Mouse (Mus musculus) kidney, embryonic 14.5 days (tissue): ENCODE measurements around the gene Tcp1. TPM values are rescaled to one million over a fixed set of nuclear protein-coding genes. Genes with fewer than 3 reads are reported as not detected.

Experiments used
- ATAC-seq: fragments of 200-750 bp; cut with Nextera tagmentation; 2 replicates; pipeline ENCODE4 v1.8.0; 2017; ENCODE audit warnings: moderate number of reproducible peaks, mild to moderate bottlenecking, moderate TSS enrichment, moderate library complexity; ENCODE audit not compliant: low FRiP score, low TSS enrichment
- H3K27ac ChIP-seq: fragments of 300-500 bp; sonication (generic); 2 replicates; pipeline ENCODE4 v1.5.1; 2014; ENCODE audit warnings: low read depth, mild to moderate bottlenecking, low read length, moderate library complexity, mixed read lengths
- H3K27me3 ChIP-seq: fragments of 300-500 bp; sonication (generic); 2 replicates; pipeline ENCODE4 v1.6.1; 2014; ENCODE audit warnings: mild to moderate bottlenecking, low read length; ENCODE audit not compliant: control insufficient read depth, insufficient read depth
- H3K36me3 ChIP-seq: fragments of 300-500 bp; sonication (generic); 2 replicates; pipeline ENCODE4 v1.6.1; 2014; ENCODE audit warnings: low read length, mixed read lengths; ENCODE audit not compliant: control insufficient read depth, insufficient read depth
- H3K4me1 ChIP-seq: fragments of 300-500 bp; sonication (generic); 2 replicates; pipeline ENCODE4 v1.6.1; 2014; ENCODE audit warnings: low read length, mixed read lengths; ENCODE audit not compliant: control insufficient read depth, insufficient read depth
- H3K4me2 ChIP-seq: fragments of 300-500 bp; sonication (generic); replicated peaks from 2 replicates; pipeline ENCODE4 v1.6.1; 2014; ENCODE audit warnings: low read depth, mild to moderate bottlenecking, low read length
- H3K4me3 ChIP-seq: fragments of 300-500 bp; sonication (generic); 2 replicates; pipeline ENCODE4 v1.5.1; 2014; ENCODE audit warnings: mild to moderate bottlenecking, low read length
- H3K9ac ChIP-seq: fragments of 300-500 bp; sonication (generic); 2 replicates; pipeline ENCODE4 v1.6.1; 2014; ENCODE audit warnings: low read depth, mild to moderate bottlenecking, low read length, moderate library complexity
- H3K9me3 ChIP-seq: fragments of 300-500 bp; sonication (generic); 2 replicates; pipeline ENCODE4 v1.6.1; 2016; ENCODE audit warnings: low read length; ENCODE audit not compliant: control insufficient read depth
- WGBS: fragments of 180-500 bp; shearing (Covaris S2); extraction: QIAGEN DNeasy Blood & Tissue Kit; methylation state at CpG from one replicate; pipeline ENCODE4 v1.1.7; 2014; 5-methylcytosine and 5-hydroxymethylcytosine counted together
- polyA plus RNA-seq: library from polyadenylated mRNA; unstranded; fragments of >200 nt; fragmentation: Nextera tagmentation; extraction: Ambion mirVana; gene quantifications from 2 replicates; pipeline ENCODE4 v1.2.1, GENCODE M21; 2014

Tcp1 gene
- 407 and 495 TPM in 2 replicates for polyA plus RNA-seq

DNA sequence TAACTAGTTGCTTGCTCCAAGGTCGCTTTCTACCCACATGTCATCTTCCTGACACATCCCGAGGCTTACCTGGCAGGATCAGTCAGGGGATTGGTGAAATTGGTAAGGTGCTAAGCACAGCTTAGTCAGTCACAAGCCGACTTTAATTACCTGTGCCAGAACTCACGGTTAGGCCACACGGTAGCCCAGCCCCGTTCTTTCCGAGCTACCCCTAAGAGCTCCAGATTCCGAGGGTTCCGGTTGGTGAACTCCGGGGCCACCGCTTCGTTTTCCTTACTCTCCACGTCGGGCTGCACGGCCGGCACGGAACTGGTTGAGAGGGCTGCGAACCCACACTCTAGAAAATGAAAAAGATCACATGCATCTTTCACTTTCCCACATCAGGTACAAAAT is at the start of gene Tcp1:
Tcp1 (plus strand) TSS at position 214 of the 393 bp plus-strand sequence.
- Histone ChIP-seq H3K4me1 (peaks cover 5% of the 10 kb centered on the region; the same call in 1 of the 2 replicates), H3K9ac (peak within 1 kb of the TSS; percentile 99), H3K4me2 (peak within 1 kb of the TSS; percentile 79), H3K9me3 (no peaks in the 10 kb centered on the region), H3K4me3 (peak within 1 kb of the TSS; percentile 95), H3K27ac (peak within 1 kb of the TSS; percentile 94), H3K36me3 (peaks cover 57% of the 10 kb centered on the region), H3K27me3 (no peaks in the 10 kb centered on the region)
- ATAC-seq: peak; percentile 13
- under 1% methylated on average over 18 of the region's 18 CpGs for WGBS

DNA sequence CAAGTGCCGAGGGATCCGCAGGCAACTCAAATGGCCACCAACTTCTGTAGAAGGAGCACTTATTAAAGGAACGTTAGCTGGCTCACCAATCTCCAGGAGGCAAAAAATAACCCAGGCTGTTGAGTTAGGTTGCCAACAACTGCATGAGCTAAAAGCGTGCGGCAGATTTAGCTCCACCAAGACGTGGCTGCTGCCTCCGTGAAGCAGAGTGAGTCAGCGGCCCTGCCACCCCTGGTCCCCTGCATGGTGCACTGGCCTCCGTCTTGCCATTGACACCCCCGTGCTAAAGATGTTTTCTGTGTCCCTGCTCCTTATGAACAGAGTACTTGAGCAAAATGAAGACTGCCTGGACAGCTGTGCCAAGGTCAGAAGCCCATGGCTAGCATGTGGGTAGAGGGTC is 48.6 kb upstream of the Tcp1 start:
- no peak overlapping the region for H3K4me2 ChIP-seq
- H3K36me3 ChIP-seq: no peaks in the 10 kb centered on the region
- no peaks in the 10 kb centered on the region for H3K27me3 ChIP-seq
- 89% methylated on average over 10 of the region's 10 CpGs for WGBS
- ATAC-seq: no peak
- no peak overlapping the region for H3K9ac ChIP-seq
- H3K9me3 ChIP-seq: no peaks in the 10 kb centered on the region
- H3K27ac ChIP-seq: no peak overlapping the region
- no peak overlapping the region for H3K4me3 ChIP-seq
- no peaks in the 10 kb centered on the region for H3K4me1 ChIP-seq

DNA sequence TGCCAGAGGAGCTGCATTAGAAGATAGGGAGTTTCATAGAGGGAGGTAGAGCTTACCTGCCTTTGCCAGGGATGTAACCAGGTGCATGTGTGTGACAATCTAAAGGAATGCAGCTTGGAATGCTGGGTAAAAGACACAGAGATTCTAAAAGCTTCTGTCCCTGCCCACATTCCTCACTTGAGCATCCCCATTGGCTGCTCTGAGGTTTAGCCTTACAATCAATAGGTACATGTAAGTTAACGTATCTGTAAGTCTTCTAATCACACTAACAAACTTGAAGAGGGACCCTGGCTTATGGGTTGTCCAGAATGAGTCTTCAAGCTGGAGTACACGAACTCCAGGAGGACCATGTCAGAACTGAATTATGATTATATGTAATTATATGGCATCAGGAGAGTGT is 47.5 kb upstream of the Tcp1 start, which contains the start of gene Mas1:
Mas1 (minus strand) TSS at position 101 of the 400 bp plus-strand sequence.
- WGBS: 57% methylated on average over 2 of the region's 2 CpGs
- Histone ChIP-seq H3K9me3 (no peaks in the 10 kb centered on the region), H3K27ac (no peak within 1 kb of the TSS), H3K4me1 (no peaks in the 10 kb centered on the region), H3K27me3 (no peaks in the 10 kb centered on the region), H3K9ac (no peak within 1 kb of the TSS), H3K4me3 (no peak within 1 kb of the TSS), H3K4me2 (no peak within 1 kb of the TSS), H3K36me3 (no peaks in the 10 kb centered on the region)
- no peak for ATAC-seq

DNA sequence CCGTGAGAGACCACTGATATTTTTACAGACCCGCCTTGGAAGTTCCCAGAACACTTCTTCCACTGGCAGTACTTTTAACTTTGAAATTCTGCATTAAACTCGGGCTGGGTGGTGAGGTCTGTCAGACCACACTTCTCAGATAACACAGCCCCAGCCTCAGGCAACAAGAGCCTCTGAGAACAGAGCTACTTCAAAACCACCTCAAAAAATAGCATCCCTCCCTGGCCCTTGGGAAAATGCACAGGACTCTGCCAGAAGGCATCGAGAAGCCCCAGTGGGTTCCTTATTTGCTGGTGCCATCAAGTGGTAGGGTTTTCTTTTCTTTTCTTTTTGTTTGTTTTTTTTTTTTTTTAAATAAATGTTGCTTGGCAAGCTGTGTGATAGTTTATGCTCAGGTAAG is 46.9 kb upstream of the Tcp1 start:
- H3K9me3 ChIP-seq: no peaks in the 10 kb centered on the region
- H3K36me3 ChIP-seq: no peaks in the 10 kb centered on the region
- H3K4me3 ChIP-seq: no peak overlapping the region
- no peak for ATAC-seq
- H3K4me2 ChIP-seq: no peak overlapping the region
- no peak overlapping the region for H3K27ac ChIP-seq
- H3K4me1 ChIP-seq: no peaks in the 10 kb centered on the region
- no peaks in the 10 kb centered on the region for H3K27me3 ChIP-seq
- WGBS: 27% methylated on average over 4 of the region's 4 CpGs
- H3K9ac ChIP-seq: no peak overlapping the region

DNA sequence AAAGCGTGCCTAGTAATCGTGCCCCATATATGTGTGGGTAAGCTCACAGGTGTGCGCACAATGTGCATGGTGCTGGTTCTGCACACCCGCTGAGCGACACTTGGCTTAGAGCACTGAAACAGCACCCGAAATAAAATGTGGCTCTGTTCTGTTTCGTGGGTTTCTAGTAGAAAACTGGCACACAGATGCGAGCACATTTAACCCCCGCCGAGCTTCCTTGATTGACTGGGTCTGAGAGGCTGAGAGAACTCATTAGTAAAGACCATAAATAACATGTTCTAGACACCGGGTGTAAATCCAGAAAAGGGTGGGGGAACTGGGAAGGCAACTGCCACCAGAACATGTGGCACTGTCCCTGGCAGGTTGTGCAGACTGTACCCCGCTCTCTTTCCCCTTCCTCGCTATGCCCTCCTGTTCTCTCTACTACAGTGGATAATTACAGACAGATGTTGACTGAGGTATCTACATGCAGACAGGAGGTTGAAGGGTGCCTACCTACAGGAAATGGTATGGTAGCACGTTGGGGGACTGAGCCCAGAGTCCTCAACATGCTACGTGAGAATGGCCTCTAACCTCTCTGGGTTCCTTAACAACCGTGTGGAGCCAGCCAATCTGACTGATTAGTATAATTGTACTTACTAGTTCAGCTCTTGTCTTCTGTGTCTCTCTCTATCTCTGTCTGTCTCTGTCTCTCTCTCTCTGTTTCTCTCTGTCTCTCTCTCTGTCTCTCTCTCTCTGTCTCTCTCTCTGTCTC is 43.0 kb upstream of the Tcp1 start:
- Histone ChIP-seq H3K27me3 (no peaks in the 10 kb centered on the region), H3K36me3 (no peaks in the 10 kb centered on the region), H3K4me3 (no peak overlapping the region), H3K4me2 (no peak overlapping the region), H3K9ac (no peak overlapping the region), H3K4me1 (no peaks in the 10 kb centered on the region), H3K9me3 (no peaks in the 10 kb centered on the region; the same call in 1 of the 2 replicates), H3K27ac (no peak overlapping the region)
- WGBS: 57% methylated on average over 16 of the region's 16 CpGs
- ATAC-seq: no peak

DNA sequence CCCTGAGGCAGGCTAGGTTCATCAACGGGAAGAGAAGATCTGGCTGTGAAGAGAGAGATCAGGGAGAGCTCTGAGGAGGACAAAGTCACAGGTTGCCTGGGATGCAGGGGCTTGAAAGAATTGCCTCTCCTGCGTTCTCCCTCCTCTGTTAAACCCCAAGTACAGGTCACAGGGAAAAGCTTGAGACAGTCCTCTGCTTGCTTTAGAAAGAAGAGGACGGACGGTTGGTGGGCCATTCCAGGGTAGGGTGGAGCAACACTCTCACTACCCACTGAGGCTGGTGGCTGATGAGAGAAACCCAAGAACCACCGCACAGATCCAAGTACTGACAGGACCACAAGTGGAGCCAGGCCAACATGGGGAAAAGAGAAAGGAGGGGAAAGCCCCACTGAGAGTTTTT is 39.8 kb upstream of the Tcp1 start, which contains the start of gene Mrgprh:
Mrgprh (plus strand) TSS at position 301 of the 400 bp plus-strand sequence.
- no peaks in the 10 kb centered on the region for H3K4me1 ChIP-seq
- H3K27ac ChIP-seq: no peak within 1 kb of the TSS
- H3K9me3 ChIP-seq: no peaks in the 10 kb centered on the region; the same call in 1 of the 2 replicates
- no peaks in the 10 kb centered on the region; the same call in 1 of the 2 replicates for H3K27me3 ChIP-seq
- H3K4me3 ChIP-seq: no peak within 1 kb of the TSS
- 83% methylated on average over 5 of the region's 5 CpGs for WGBS
- no peak for ATAC-seq
- H3K4me2 ChIP-seq: no peak within 1 kb of the TSS
- H3K36me3 ChIP-seq: no peaks in the 10 kb centered on the region
- H3K9ac ChIP-seq: no peak within 1 kb of the TSS

DNA sequence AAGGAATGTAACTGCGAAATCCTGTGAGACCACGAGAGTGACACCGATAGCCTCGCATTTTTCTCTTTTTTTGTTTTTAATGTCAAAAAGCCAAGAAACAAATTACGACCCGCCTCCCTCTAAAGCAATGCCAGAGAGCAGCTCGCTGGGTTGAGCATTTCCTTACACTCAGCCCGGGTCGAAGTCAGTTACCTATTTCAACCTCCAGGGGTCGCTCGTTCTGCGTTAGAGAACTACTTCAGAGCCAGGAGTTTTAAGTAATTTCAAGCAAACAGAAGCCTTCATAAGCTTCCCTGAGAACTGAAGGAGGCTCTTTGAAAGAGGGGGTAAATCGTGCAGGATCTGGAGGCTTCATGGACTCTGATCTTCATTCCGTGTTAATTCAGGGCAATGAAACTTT is 35.3 kb upstream of the Tcp1 start:
- no peaks in the 10 kb centered on the region; the same call in 1 of the 2 replicates for H3K9me3 ChIP-seq
- H3K4me1 ChIP-seq: no peaks in the 10 kb centered on the region
- H3K27me3 ChIP-seq: no peaks in the 10 kb centered on the region; the same call in 1 of the 2 replicates
- WGBS: 2% methylated on average over 14 of the region's 14 CpGs
- H3K4me3 ChIP-seq: no peak overlapping the region
- no peak overlapping the region for H3K27ac ChIP-seq
- 0 out of 2 replicates have a peak overlapping the region, but pooled peaks have one; percentile 14 for H3K9ac ChIP-seq
- H3K36me3 ChIP-seq: no peaks in the 10 kb centered on the region
- H3K4me2 ChIP-seq: peak overlapping the region; percentile 43
- peak; percentile 81 for ATAC-seq

DNA sequence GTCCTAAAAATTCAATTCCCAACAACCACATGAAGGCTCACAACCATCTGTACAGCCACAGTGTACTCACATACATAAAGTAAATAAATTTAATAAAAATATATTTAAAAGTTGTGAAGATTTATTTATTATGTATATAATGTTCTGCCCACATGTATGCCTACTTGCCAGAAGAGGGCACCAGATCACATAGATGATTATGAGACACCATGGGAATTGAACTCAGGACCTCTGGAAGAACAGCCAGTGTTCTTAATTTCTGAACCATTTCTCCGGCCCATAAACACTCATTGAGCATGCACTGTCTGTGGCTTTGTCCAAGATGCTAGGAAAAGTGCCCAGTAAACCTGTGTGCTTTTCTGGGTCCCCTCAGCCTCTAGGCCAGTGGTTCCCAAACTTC is 34.3 kb upstream of the Tcp1 start:
- H3K4me3 ChIP-seq: no peak overlapping the region
- no peak overlapping the region for H3K4me2 ChIP-seq
- 92% methylated on average over 1 of the region's 1 CpGs for WGBS
- no peak for ATAC-seq
- no peak overlapping the region for H3K27ac ChIP-seq
- H3K9me3 ChIP-seq: no peaks in the 10 kb centered on the region
- no peaks in the 10 kb centered on the region; the same call in 1 of the 2 replicates for H3K27me3 ChIP-seq
- no peaks in the 10 kb centered on the region for H3K36me3 ChIP-seq
- H3K9ac ChIP-seq: no peak overlapping the region
- 0 out of 2 replicates have a peak, but pooled peaks cover under 1% of the 10 kb centered on the region for H3K4me1 ChIP-seq

DNA sequence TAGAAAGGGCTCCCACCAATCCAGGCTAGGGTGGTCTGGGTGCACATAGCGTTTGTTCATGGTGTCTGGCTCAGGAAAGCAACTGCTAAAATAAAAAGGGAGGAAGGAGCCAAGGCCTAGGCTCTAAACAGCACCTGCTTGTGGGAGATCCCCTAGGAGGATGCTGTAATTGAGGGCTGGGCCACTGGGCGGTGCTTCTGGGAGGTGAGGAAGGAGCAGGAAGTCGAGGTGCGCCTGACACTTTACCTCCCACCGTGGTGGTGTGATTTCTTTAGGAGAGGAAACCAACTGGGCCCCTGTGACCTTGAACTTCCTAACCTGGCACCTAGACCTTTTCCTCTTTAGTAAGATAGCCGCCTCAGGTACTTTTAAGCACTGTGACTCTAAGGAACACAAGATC is 28.9 kb upstream of the Tcp1 start:
- Histone ChIP-seq H3K4me3 (no peak overlapping the region), H3K9ac (no peak overlapping the region)
- WGBS: 33% methylated on average over 6 of the region's 6 CpGs

More for the DNA sequence above, 28.9 kb upstream of the Tcp1 start:
- Histone ChIP-seq H3K36me3 (no peaks in the 10 kb centered on the region; the same call in 1 of the 2 replicates), H3K27me3 (no peaks in the 10 kb centered on the region), H3K4me1 (0 out of 2 replicates have a peak, but pooled peaks cover 2% of the 10 kb centered on the region), H3K9me3 (no peaks in the 10 kb centered on the region), H3K27ac (no peak overlapping the region), H3K4me2 (no peak overlapping the region)
- ATAC-seq: no peak
